Mouse (Mus musculus) C2C12 (cell line): ENCODE results near the gene Hjurp.

Source experiments
- CTCF ChIP-seq: IDR thresholded peaks from one replicate; pipeline ENCODE4 v1.5.1; 2011; ENCODE audit not compliant: control insufficient read depth, insufficient read depth, insufficient read length
- MAX ChIP-seq: IDR thresholded peaks from one replicate; pipeline ENCODE4 v1.6.1; 2011; ENCODE audit warnings: mild to moderate bottlenecking, control low read depth
- MYOD1 ChIP-seq: IDR thresholded peaks from one replicate; pipeline ENCODE4 v1.6.1; 2011; ENCODE audit warnings: low read depth; ENCODE audit not compliant: control insufficient read depth, insufficient read length
- MYOG ChIP-seq: IDR thresholded peaks from one replicate; pipeline ENCODE4 v1.6.1; 2011; ENCODE audit not compliant: control insufficient read depth, insufficient read length; ENCODE audit errors: extremely low read depth
- USF1 ChIP-seq: IDR thresholded peaks from one replicate; pipeline ENCODE4 v1.6.1; 2011; ENCODE audit warnings: low read depth, mild to moderate bottlenecking, control low read depth, moderate library complexity

GRCm38 (mm10) chr1:88273326-88273725, 4.1 kb downstream of the Hjurp start:
- TF ChIP-seq CTCF (no peak), USF1 (no peak), MYOD1 (no peak), MAX (no peak), MYOG (no peak)
